Mouse (Mus musculus): ENCODE data around the gene Olfr485.
"Not testable (repeated sequence)": the region's sequence is repeated elsewhere in the genome, so short reads cannot be mapped to it uniquely, and the experiment has no call there.

- not testable (repeated sequence) for TF ChIP-seq CTCF (IDR thresholded peaks at IDR 0.05; ENCODE audit: borderline replicate concordance, insufficient read depth, low read length); POLR2A (IDR thresholded peaks at IDR 0.05; ENCODE audit: low read depth, low read length)
These were observed 33.0 kb upstream of the Olfr485 start for GRCm38 (mm10) chr7:108192714-108193113.

Measured in embryonic fibroblast, embryonic 13.5 days (primary cell).